Mouse (Mus musculus) C2C12 (cell line): ENCODE measurements around the gene Grip1.

Source experiments
- CEBPB ChIP-seq: IDR thresholded peaks from one replicate; pipeline ENCODE4 v1.6.1; 2011; ENCODE audit warnings: low read depth, mild to moderate bottlenecking, control low read depth, moderate library complexity
- CTCF ChIP-seq: IDR thresholded peaks from one replicate; pipeline ENCODE4 v1.5.1; 2011; ENCODE audit not compliant: control insufficient read depth, insufficient read depth, insufficient read length
- FOSL1 ChIP-seq: IDR thresholded peaks from one replicate; pipeline ENCODE4 v1.8.0; 2011; ENCODE audit warnings: mild to moderate bottlenecking, low read length; ENCODE audit not compliant: poor library complexity, insufficient read depth, severe bottlenecking
- MAX ChIP-seq: IDR thresholded peaks from one replicate; pipeline ENCODE4 v1.6.1; 2011; ENCODE audit warnings: mild to moderate bottlenecking, control low read depth
- MYOD1 ChIP-seq: IDR thresholded peaks from one replicate; pipeline ENCODE4 v1.6.1; 2011; ENCODE audit warnings: low read depth; ENCODE audit not compliant: control insufficient read depth, insufficient read length
- USF1 ChIP-seq: IDR thresholded peaks from one replicate; pipeline ENCODE4 v1.6.1; 2011; ENCODE audit warnings: low read depth, mild to moderate bottlenecking, control low read depth, moderate library complexity

DNA sequence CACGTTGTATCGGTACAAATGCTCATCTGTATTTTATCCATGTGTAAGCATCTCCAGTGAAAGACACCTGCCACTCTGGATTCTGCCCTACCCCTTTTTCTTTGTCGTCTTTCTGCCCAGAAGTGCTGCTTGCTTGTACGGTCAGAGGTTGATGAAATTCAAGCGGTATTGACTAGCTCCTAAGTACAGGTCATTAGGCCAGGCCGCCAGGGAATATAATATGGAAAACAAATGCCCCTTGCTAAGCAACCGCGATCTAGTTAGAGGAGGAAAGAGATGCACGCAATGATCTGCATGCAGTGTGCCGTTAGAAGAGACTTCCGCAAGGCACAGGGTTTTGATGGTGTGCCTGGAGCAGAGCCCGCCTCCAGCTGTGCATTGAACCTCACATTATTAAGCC lies 187.4 kb downstream of the Grip1 start:
- TF ChIP-seq CTCF, result no peak
- TF ChIP-seq MAX, result no peak
- TF ChIP-seq MYOD1, result no peak
- no peak for TF ChIP-seq FOSL1
- no peak for TF ChIP-seq USF1
- no peak for TF ChIP-seq CEBPB
